Mouse (Mus musculus): Measurements from ENCODE around the gene Vmn2r19.

DNA sequence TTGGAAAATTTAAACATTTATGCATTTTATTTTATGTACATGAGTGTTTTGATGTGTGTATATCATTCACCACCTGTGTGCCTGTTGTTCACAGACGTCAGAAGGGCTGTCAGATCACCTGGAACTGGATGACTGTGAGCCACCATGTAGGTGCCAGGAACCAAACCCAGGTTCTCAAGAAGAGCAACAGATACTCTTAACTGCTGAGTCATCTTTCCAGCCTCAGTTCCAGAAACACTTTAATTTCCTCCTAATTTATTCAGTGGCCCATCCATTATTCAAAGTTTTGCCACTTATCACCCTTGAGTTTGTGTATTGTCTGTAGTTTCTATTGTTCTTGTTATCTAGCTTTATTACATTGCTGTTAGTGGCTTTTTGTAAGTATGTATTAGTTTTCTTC is 11.4 kb upstream of the Vmn2r19 start:
- TF ChIP-seq POLR2A (IDR thresholded peaks at IDR 0.05; ENCODE audit: low read depth, low read length) (no peak), CTCF (IDR thresholded peaks at IDR 0.05; ENCODE audit: extremely low read depth, insufficient read length, insufficient replicate concordance, low read depth, low read length) (no peak)
